Mouse (Mus musculus): ENCODE results near the gene Dnajc5. TPM values are rescaled to one million over a fixed set of nuclear protein-coding genes. Genes with fewer than 3 reads are reported as not detected.
A peak's percentile ranks its signal among the peaks of the same experiment; 100 is the strongest.

Dnajc5 gene
- total RNA-seq, 1 experiment = 67.2 TPM

- peak overlapping the region; percentile 81 to 98 for H3K4me3 ChIP-seq (ENCODE audit: insufficient read depth in 1 of 2, low read depth in 1 of 2, low read length in 2 of 2, poor library complexity in 1 of 2, severe bottlenecking in 1 of 2)
- peaks cover 4 to 6% of the 10 kb centered on the region in 2 experiments; a peak in 2 of 4 replicates for H3K4me1 ChIP-seq (ENCODE audit: control insufficient read depth in 2 of 2, insufficient read depth in 2 of 2, low read length in 2 of 2, poor library complexity in 1 of 2)
- peak overlapping the region; percentile 87 for H3K9ac ChIP-seq (ENCODE audit: insufficient read depth, low read depth, low read length, poor library complexity, severe bottlenecking)
- H3K9me3 ChIP-seq (ENCODE audit: control insufficient read depth, insufficient read depth, low read depth, low read length) = no peaks in the 10 kb centered on the region
- DNase-seq (ENCODE audit: low read depth, low spot score) = peak; percentile 95
- TF ChIP-seq ZNF384 (IDR thresholded peaks at IDR 0.05; ENCODE audit: low read depth, low read length) (no peak), CHD2 (IDR thresholded peaks at IDR 0.05; ENCODE audit: low read depth, low read length) (peak; percentile 30; the same call in 1 of the 2 replicates), ZC3H11A (IDR thresholded peaks at IDR 0.05; ENCODE audit: borderline replicate concordance, low read depth, low read length) (no peak), HCFC1 (IDR thresholded peaks at IDR 0.05; ENCODE audit: borderline replicate concordance, insufficient read depth, low read length) (peak; percentile 75; the same call in 1 of the 2 replicates)
- no peaks in the 10 kb centered on the region for H3K36me3 ChIP-seq (ENCODE audit: control insufficient read depth, insufficient read depth, low read length, poor library complexity, severe bottlenecking)
- peak overlapping the region; percentile 37 for H3K27ac ChIP-seq (ENCODE audit: insufficient read depth, low read depth, low read length, poor library complexity, severe bottlenecking)
- in situ Hi-C loops (cut with MboI; ENCODE audit: low sequenced_read_pairs in 2 of 2, unreplicated experiment in 2 of 2) = no loop called here
Observed at GRCm38 (mm10) chr2:181600828-181601750, 80.8 kb downstream of the Dnajc5 start.

GRCm38 (mm10) chr2:181601751-181602145, 81.5 kb downstream of the Dnajc5 start:
- in situ Hi-C loops (cut with MboI; ENCODE audit: low sequenced_read_pairs in 2 of 2, unreplicated experiment in 2 of 2) = no loop called here
- H3K4me1 ChIP-seq (ENCODE audit: control insufficient read depth in 2 of 2, insufficient read depth in 2 of 2, low read length in 2 of 2, poor library complexity in 1 of 2) = peaks cover 4 to 6% of the 10 kb centered on the region in 2 experiments; a peak in 2 of 4 replicates
- no peaks in the 10 kb centered on the region for H3K9me3 ChIP-seq (ENCODE audit: control insufficient read depth, insufficient read depth, low read depth, low read length)
- H3K4me3 ChIP-seq (ENCODE audit: insufficient read depth in 1 of 2, low read depth in 1 of 2, low read length in 2 of 2, poor library complexity in 1 of 2, severe bottlenecking in 1 of 2) = peak overlapping the region; percentile 81 to 98
- H3K36me3 ChIP-seq (ENCODE audit: control insufficient read depth, insufficient read depth, low read length, poor library complexity, severe bottlenecking) = no peaks in the 10 kb centered on the region
- H3K27ac ChIP-seq (ENCODE audit: insufficient read depth, low read depth, low read length, poor library complexity, severe bottlenecking) = no peak overlapping the region
- no peak for DNase-seq (ENCODE audit: low read depth, low spot score)
- no peak for TF ChIP-seq CHD2 (IDR thresholded peaks at IDR 0.05; ENCODE audit: low read depth, low read length)
- no peak for TF ChIP-seq MAFK (IDR thresholded peaks at IDR 0.05; ENCODE audit: insufficient read depth, low read depth, low read length)
- TF ChIP-seq HCFC1 (IDR thresholded peaks at IDR 0.05; ENCODE audit: borderline replicate concordance, insufficient read depth, low read length) = no peak
- TF ChIP-seq ZC3H11A (IDR thresholded peaks at IDR 0.05; ENCODE audit: borderline replicate concordance, low read depth, low read length) = no peak
- TF ChIP-seq ZNF384 (IDR thresholded peaks at IDR 0.05; ENCODE audit: low read depth, low read length) = no peak
- H3K9ac ChIP-seq (ENCODE audit: insufficient read depth, low read depth, low read length, poor library complexity, severe bottlenecking) = peak overlapping the region; percentile 87

GRCm38 (mm10) chr2:181602367-181602766, 82.1 kb downstream of the Dnajc5 start:
- in situ Hi-C loops (cut with MboI; ENCODE audit: low sequenced_read_pairs in 2 of 2, unreplicated experiment in 2 of 2) = no loop called here
- TF ChIP-seq CHD2 (IDR thresholded peaks at IDR 0.05; ENCODE audit: low read depth, low read length) (no peak), ZNF384 (IDR thresholded peaks at IDR 0.05; ENCODE audit: low read depth, low read length) (no peak), ZC3H11A (IDR thresholded peaks at IDR 0.05; ENCODE audit: borderline replicate concordance, low read depth, low read length) (no peak), MAFK (IDR thresholded peaks at IDR 0.05; ENCODE audit: insufficient read depth, low read depth, low read length) (no peak), HCFC1 (IDR thresholded peaks at IDR 0.05; ENCODE audit: borderline replicate concordance, insufficient read depth, low read length) (no peak)
- Histone ChIP-seq H3K9ac (ENCODE audit: insufficient read depth, low read depth, low read length, poor library complexity, severe bottlenecking) (no peak overlapping the region), H3K36me3 (ENCODE audit: control insufficient read depth, insufficient read depth, low read length, poor library complexity, severe bottlenecking) (no peaks in the 10 kb centered on the region), H3K27ac (ENCODE audit: insufficient read depth, low read depth, low read length, poor library complexity, severe bottlenecking) (no peak overlapping the region), H3K4me1 (ENCODE audit: control insufficient read depth in 2 of 2, insufficient read depth in 2 of 2, low read length in 2 of 2, poor library complexity in 1 of 2) (peaks cover under 1 to 4% of the 10 kb centered on the region in 2 experiments; a peak in 2 of 4 replicates), H3K9me3 (ENCODE audit: control insufficient read depth, insufficient read depth, low read depth, low read length) (no peaks in the 10 kb centered on the region), H3K4me3 (ENCODE audit: insufficient read depth in 1 of 2, low read depth in 1 of 2, low read length in 2 of 2, poor library complexity in 1 of 2, severe bottlenecking in 1 of 2) (peak overlapping the region in 1 of 2 experiments; percentile 98; a peak in 1 of 4 replicates)
- no peak for DNase-seq (ENCODE audit: low read depth, low spot score)

Other genes with a start within 250 kb of the Dnajc5 start
- 15.2 and 16.4 TPM in 2 replicates for gene Gmeb2, start 232.4 kb upstream of the Dnajc5 start, total RNA-seq (2012; rRNA removed)
- gene Stmn3, start 206.0 kb upstream of the Dnajc5 start, total RNA-seq (2012; rRNA removed) = 7.9 and 8.6 TPM in 2 replicates
- gene Rtel1, start 200.7 kb upstream of the Dnajc5 start, total RNA-seq (2012; rRNA removed) = 133 and 209 TPM in 2 replicates
- gene Zgpat, start 155.6 kb upstream of the Dnajc5 start, total RNA-seq (2012; rRNA removed) = 43.5 and 61.3 TPM in 2 replicates
- gene Arfrp1, start 155.1 kb upstream of the Dnajc5 start, total RNA-seq (2012; rRNA removed) = 32.8 and 36.3 TPM in 2 replicates
- gene Lime1, start 140.4 kb upstream of the Dnajc5 start, total RNA-seq (2012; rRNA removed) = 30.8 and 48.9 TPM in 2 replicates
- gene Zbtb46, start 61.1 kb upstream of the Dnajc5 start, total RNA-seq (2012; rRNA removed) = 4.4 and 5.1 TPM in 2 replicates
- gene Abhd16b, start 27.3 kb upstream of the Dnajc5 start, total RNA-seq (2012; rRNA removed) = 0.36 and 0.53 TPM in 2 replicates
- 111 TPM in 2 replicates for gene Tpd52l2, start 23.3 kb upstream of the Dnajc5 start, total RNA-seq (2012; rRNA removed)
- 24.0 and 34.5 TPM in 2 replicates for gene Uckl1, start 64.4 kb downstream of the Dnajc5 start, total RNA-seq (2012; rRNA removed)
- 58.7 and 67.8 TPM in 2 replicates for gene Prpf6, start 71.4 kb downstream of the Dnajc5 start, total RNA-seq (2012; rRNA removed)
- 38.2 and 50.7 TPM in 2 replicates for gene Zfp512b, start 72.3 kb downstream of the Dnajc5 start, total RNA-seq (2012; rRNA removed)
- 3.4 TPM in 2 replicates for gene Samd10, start 78.7 kb downstream of the Dnajc5 start, total RNA-seq (2012; rRNA removed)
- gene Gm29797, start 136.5 kb downstream of the Dnajc5 start, total RNA-seq (2012; rRNA removed) = 1.8 and 9.3 TPM in 2 replicates
- 0.36 and 0.42 TPM in 2 replicates for gene Sox18, start 151.2 kb downstream of the Dnajc5 start, total RNA-seq (2012; rRNA removed)
- gene Tcea2, start 159.8 kb downstream of the Dnajc5 start, total RNA-seq (2012; rRNA removed) = 11.4 and 23.0 TPM in 2 replicates
- gene Rgs19, start 173.5 kb downstream of the Dnajc5 start, total RNA-seq (2012; rRNA removed) = 27.3 and 31.7 TPM in 2 replicates
- gene Lkaaear1, start 178.0 kb downstream of the Dnajc5 start, total RNA-seq (2012; rRNA removed) = not detected in 2 replicates
- gene Oprl1, start 194.5 kb downstream of the Dnajc5 start, total RNA-seq (2012; rRNA removed) = 2.9 and 3.0 TPM in 2 replicates
- 0.09 TPM in 1 of 2 replicates, not detected in the other for gene Myt1, start 242.8 kb downstream of the Dnajc5 start, total RNA-seq (2012; rRNA removed)